Mouse (Mus musculus) cerebellum, postnatal 4 days (tissue): ENCODE results near the gene 1700123O20Rik.

Experiments used
- DNase-seq, 2 experiments: peaks; one replicate each; pipeline ENCODE4 v3.0.0; 2022; ENCODE audit warnings: low spot score in 2 of 2, mixed read lengths in 1 of 2

Gene 1700123O20Rik

GRCm38 (mm10) chr14:54686063-54686521 lies at the start of gene 1700123O20Rik:
Gene 1700123O20Rik (plus strand): TSS chr14:54686216.
- peak in 1 of 2 experiments; percentile 75 for DNase-seq

GRCm38 (mm10) chr14:54636954-54637353 lies 49.1 kb upstream of the 1700123O20Rik start:
- peak in 1 of 2 experiments; percentile 61 for DNase-seq

- no peak for DNase-seq
These were observed 47.8 kb upstream of the 1700123O20Rik start for GRCm38 (mm10) chr14:54638210-54638609.

GRCm38 (mm10) chr14:54640121-54640520 lies 45.9 kb upstream of the 1700123O20Rik start:
- DNase-seq: no peak

GRCm38 (mm10) chr14:54640946-54641304 lies 45.1 kb upstream of the 1700123O20Rik start, which contains the start of gene Gm17606:
Gene Gm17606 (plus strand): TSS chr14:54640952.
- no peak for DNase-seq

- peak; percentile 93 to 95 for DNase-seq
These were observed 44.6 kb upstream of the 1700123O20Rik start, which contains the start of gene Cdh24 for GRCm38 (mm10) chr14:54641305-54641969. Gene Cdh24 (minus strand): TSS chr14:54641364.

GRCm38 (mm10) chr14:54642224-54642944 lies 43.6 kb upstream of the 1700123O20Rik start:
- DNase-seq: no peak

- DNase-seq: no peak
These were observed 43.0 kb upstream of the 1700123O20Rik start for GRCm38 (mm10) chr14:54643011-54643410.

- no peak for DNase-seq
These were observed 41.7 kb upstream of the 1700123O20Rik start for GRCm38 (mm10) chr14:54644294-54644693.

GRCm38 (mm10) chr14:54646455-54646854 lies 39.6 kb upstream of the 1700123O20Rik start:
- DNase-seq: no peak

- DNase-seq: no peak
These were observed 38.9 kb upstream of the 1700123O20Rik start for GRCm38 (mm10) chr14:54646898-54647636.

GRCm38 (mm10) chr14:54647900-54648299 lies 38.1 kb upstream of the 1700123O20Rik start:
- DNase-seq: no peak

GRCm38 (mm10) chr14:54650621-54651454 lies 35.2 kb upstream of the 1700123O20Rik start:
- peak; percentile 72 to 86 for DNase-seq

GRCm38 (mm10) chr14:54651556-54651955 lies 34.5 kb upstream of the 1700123O20Rik start:
- no peak for DNase-seq

GRCm38 (mm10) chr14:54652787-54653186 lies 33.2 kb upstream of the 1700123O20Rik start:
- no peak for DNase-seq

- peak; percentile 57 to 74 for DNase-seq
These were observed 32.5 kb upstream of the 1700123O20Rik start for GRCm38 (mm10) chr14:54653496-54653895.

- no peak for DNase-seq
These were observed 26.0 kb upstream of the 1700123O20Rik start for GRCm38 (mm10) chr14:54660009-54660408.

GRCm38 (mm10) chr14:54664477-54665222 lies 21.4 kb upstream of the 1700123O20Rik start:
- no peak for DNase-seq

- DNase-seq: no peak
These were observed 16.6 kb upstream of the 1700123O20Rik start for GRCm38 (mm10) chr14:54669381-54669780.

- no peak for DNase-seq
These were observed 11.7 kb upstream of the 1700123O20Rik start for GRCm38 (mm10) chr14:54674317-54674716.
